24 mouse cellular contexts compared by ENCODE assay signal in the genomic region with DNA sequence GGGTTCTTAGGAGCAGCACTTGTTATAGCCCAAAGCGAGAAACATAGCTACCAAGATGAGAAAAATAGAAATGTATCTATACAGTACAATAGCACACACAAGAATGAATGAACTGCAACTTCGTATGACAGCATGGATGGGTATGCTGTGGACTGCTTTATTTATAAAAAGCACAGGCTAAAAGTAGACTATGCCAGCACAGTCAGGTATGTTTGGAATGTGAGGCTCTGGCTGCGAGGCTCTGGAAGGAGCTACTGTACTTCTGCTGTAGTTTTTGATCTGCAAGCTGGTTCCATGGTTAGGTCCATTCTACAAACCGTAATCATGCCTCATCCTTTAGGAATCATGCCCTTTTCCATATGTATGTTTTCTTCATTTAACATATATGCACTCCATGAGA.
DNase-seq lines count a peak whose midpoint lies in the region; ATAC-seq and TF ChIP-seq lines count a peak whose summit lies in the region.
"Had no signal": no experiment of that assay in that cellular context is flagged by ENCODE, and none has a peak within 500 bp of the region (broad histone marks: within the 10 kb centered on the region; RNA-seq: fewer than 3 reads in every experiment).

No protein-coding gene starts in this region.

- H3K9me3 ChIP-seq in stomach, embryonic 14.5 days (ENCODE audit: control insufficient read depth, low read depth, low read length), result no peaks in the 10 kb centered on the region
- H3K9me3 ChIP-seq in stomach, postnatal 0 days (ENCODE audit: control insufficient read depth, low read length), result no peaks in the 10 kb centered on the region
- H3K9me3 ChIP-seq in heart, embryonic 15.5 days (replicated peaks), result no peaks in the 10 kb centered on the region
- H3K9me3 ChIP-seq: embryonic facial prominence, embryonic 12.5 days; liver, embryonic 12.5 days; neural tube, embryonic 15.5 days had no signal

- H3K4me1 ChIP-seq in stomach, embryonic 14.5 days (ENCODE audit: control insufficient read depth, insufficient read depth, low read length), result peaks cover 9% of the 10 kb centered on the region; the same call in 1 of the 2 replicates
- H3K4me1 ChIP-seq in stomach, postnatal 0 days (replicated peaks; ENCODE audit: control insufficient read depth, insufficient read depth), result no peaks in the 10 kb centered on the region
- H3K4me1 ChIP-seq in heart, embryonic 15.5 days (replicated peaks), result peaks cover 16% of the 10 kb centered on the region
- H3K4me1 ChIP-seq: embryonic facial prominence, embryonic 12.5 days; liver, embryonic 12.5 days; neural tube, embryonic 15.5 days had no signal

- whole genome bisulfite sequencing in stomach, embryonic 14.5 days, result 64% methylated on average over 4 of the region's 4 CpGs
- WGBS in stomach, postnatal 0 days, result 61% methylated on average over 4 of the region's 4 CpGs
- WGBS in heart, embryonic 15.5 days, result 41% methylated on average over 4 of the region's 4 CpGs

- peak; percentile 14 to 29 for DNase-seq in heart, adult 18-20 months
- no peak for DNase-seq in heart, adult 9 months (ENCODE audit: low spot score in 2 of 2)
- no peak for DNase-seq in stomach, postnatal 0 days (ENCODE audit: low spot score)
- no peak for DNase-seq in right cerebral cortex, postnatal 4 days
- DNase-seq: adrenal gland, adult 2 months; B cell, adult 2 months; cerebellum, adult 9-11 months; gastrocnemius, adult 2 months; kidney, adult 2 months; kidney, postnatal 14 days; left cerebral cortex, postnatal 4 days; lung, adult 2 months; lung, postnatal 4 days; spleen, adult 18-20 months had no signal

- no peaks in the 10 kb centered on the region for H3K27me3 ChIP-seq in stomach, embryonic 14.5 days (ENCODE audit: control insufficient read depth, insufficient read depth, low read length)
- no peaks in the 10 kb centered on the region for H3K27me3 ChIP-seq in stomach, postnatal 0 days (ENCODE audit: control insufficient read depth, insufficient read depth, low read length)
- H3K27me3 ChIP-seq in heart, embryonic 15.5 days, result no peaks in the 10 kb centered on the region
- H3K27me3 ChIP-seq: embryonic facial prominence, embryonic 12.5 days; liver, embryonic 12.5 days; neural tube, embryonic 15.5 days had no signal

- no peak for TF ChIP-seq EP300 in stomach, postnatal 0 days (optimal IDR thresholded peaks at IDR 0.05)

- peak overlapping the region; percentile 74 for H3K27ac ChIP-seq in stomach, embryonic 14.5 days (ENCODE audit: low read length)
- no peak overlapping the region for H3K27ac ChIP-seq in stomach, postnatal 0 days (replicated peaks)
- H3K27ac ChIP-seq in heart, embryonic 15.5 days, result peak overlapping the region; percentile 73
- H3K27ac ChIP-seq: gastrocnemius, adult 2 months; hindbrain, embryonic 14.5 days; layer of hippocampus, adult 2 months; liver, embryonic 12.5 days had no signal

- H3K9ac ChIP-seq in stomach, embryonic 14.5 days (replicated peaks; ENCODE audit: low read depth, low read length), result no peak overlapping the region
- no peak overlapping the region for H3K9ac ChIP-seq in stomach, postnatal 0 days (ENCODE audit: low read length)
- H3K9ac ChIP-seq in heart, embryonic 15.5 days, result no peak overlapping the region
- H3K9ac ChIP-seq: embryonic facial prominence, embryonic 12.5 days; hindbrain, embryonic 14.5 days; liver, embryonic 12.5 days; neural tube, embryonic 15.5 days had no signal

- no peak for TF ChIP-seq CTCF in stomach, postnatal 0 days (IDR thresholded peaks at IDR 0.05; ENCODE audit: low read depth)

- no peaks in the 10 kb centered on the region for H3K36me3 ChIP-seq in stomach, embryonic 14.5 days (ENCODE audit: control insufficient read depth, insufficient read depth, low read length)
- H3K36me3 ChIP-seq in stomach, postnatal 0 days (ENCODE audit: control insufficient read depth, insufficient read depth, low read length), result no peaks in the 10 kb centered on the region
- H3K36me3 ChIP-seq in heart, embryonic 15.5 days, result no peaks in the 10 kb centered on the region
- H3K36me3 ChIP-seq: embryonic facial prominence, embryonic 12.5 days; liver, embryonic 12.5 days; neural tube, embryonic 15.5 days had no signal

- no peak for ATAC-seq in stomach, embryonic 14.5 days (ENCODE audit: insufficient number of reproducible peaks, insufficient read depth, low FRiP score, low read depth)
- no peak for ATAC-seq in stomach, postnatal 0 days (ENCODE audit: low FRiP score, low TSS enrichment)
- peak; percentile 92 for ATAC-seq in heart, embryonic 15.5 days (replicated peaks; ENCODE audit: insufficient number of reproducible peaks, insufficient read depth, low FRiP score, low read depth)
- ATAC-seq in erythroid progenitor cell, adult 5-6 weeks (replicated peaks; ENCODE audit: low FRiP score, poor library complexity, severe bottlenecking), result no peak
- ATAC-seq: forebrain, embryonic 16.5 days; liver, embryonic 12.5 days; midbrain, embryonic 16.5 days had no signal

- H3K4me2 ChIP-seq in stomach, embryonic 14.5 days (replicated peaks; ENCODE audit: low read depth, low read length), result no peak overlapping the region
- no peak overlapping the region for H3K4me2 ChIP-seq in stomach, postnatal 0 days (replicated peaks; ENCODE audit: low read depth)
- H3K4me2 ChIP-seq in heart, embryonic 15.5 days, result peak overlapping the region; percentile 22
- H3K4me2 ChIP-seq: embryonic facial prominence, embryonic 12.5 days; hindbrain, embryonic 14.5 days; liver, embryonic 12.5 days; neural tube, embryonic 15.5 days had no signal

- no peak overlapping the region for H3K4me3 ChIP-seq in stomach, embryonic 14.5 days (ENCODE audit: low read depth, low read length)
- no peak overlapping the region for H3K4me3 ChIP-seq in stomach, postnatal 0 days (ENCODE audit: low read depth, low read length)
- no peak overlapping the region for H3K4me3 ChIP-seq in heart, embryonic 15.5 days
- H3K4me3 ChIP-seq: embryonic facial prominence, embryonic 12.5 days; gastrocnemius, adult 2 months; layer of hippocampus, adult 2 months; liver, embryonic 12.5 days; neural tube, embryonic 15.5 days had no signal

Comparison
In these comparisons a context has a peak if more than half of its experiments do, and no peak if none do; other contexts are left out.
1. DNase-seq: peak in heart, adult 18-20 months (2 of 2); none in heart, adult 9 months (0 of 2), stomach, postnatal 0 days (single experiment) and right cerebral cortex, postnatal 4 days (single experiment).